Mouse (Mus musculus) liver, adult 2 months (tissue): Measurements from ENCODE around the gene Dnm3. TPM values are rescaled to one million over a fixed set of nuclear protein-coding genes. Genes with fewer than 3 reads are reported as not detected.

Experiments used
- DNase-seq: peaks from one replicate; pipeline ENCODE4 v3.0.0-alpha.2; 2011; ENCODE audit warnings: low read depth, low spot score; ENCODE audit errors: extremely low read depth
- H3K27ac ChIP-seq: fragments of 200-500 bp; replicated peaks from 2 replicates; pipeline ENCODE4 v1.5.1; 2012; ENCODE audit warnings: low read depth, mild to moderate bottlenecking, control low read depth, inconsistent platforms, low read length; ENCODE audit not compliant: insufficient read depth
- H3K27me3 ChIP-seq: fragments of 200-500 bp; 2 replicates; pipeline ENCODE4 v1.6.1; 2012; ENCODE audit warnings: mild to moderate bottlenecking, moderate library complexity, low read length, inconsistent platforms; ENCODE audit not compliant: control insufficient read depth, insufficient read depth
- H3K36me3 ChIP-seq: fragments of 200-500 bp; 2 replicates; pipeline ENCODE4 v1.6.1; 2012; ENCODE audit warnings: low read length, inconsistent platforms; ENCODE audit not compliant: control insufficient read depth, insufficient read depth
- H3K4me1 ChIP-seq: fragments of 200-500 bp; 2 replicates; pipeline ENCODE4 v1.6.1; 2011; ENCODE audit warnings: low read length; ENCODE audit not compliant: control insufficient read depth, insufficient read depth
- H3K4me3 ChIP-seq: fragments of 200-500 bp; 2 replicates; pipeline ENCODE4 v1.5.1; 2011; ENCODE audit warnings: low read depth, mild to moderate bottlenecking, control low read depth, low read length, moderate library complexity; ENCODE audit not compliant: insufficient read depth
- H3K79me2 ChIP-seq: fragments of 200-500 bp; 2 replicates; pipeline ENCODE4 v1.6.1; 2012; ENCODE audit warnings: inconsistent platforms, mild to moderate bottlenecking, low read length, moderate library complexity; ENCODE audit not compliant: control insufficient read depth, insufficient read depth
- H3K9ac ChIP-seq: fragments of 200-500 bp; 2 replicates; pipeline ENCODE4 v1.6.1; 2012; ENCODE audit warnings: low read depth, mild to moderate bottlenecking, control low read depth, inconsistent platforms, low read length
- CTCF ChIP-seq: fragments of 200-500 bp; IDR thresholded peaks from 2 replicates; pipeline ENCODE4 v1.5.1; 2011; ENCODE audit warnings: low read depth, low read length, control low read depth
- POLR2A ChIP-seq: fragments of 200-500 bp; IDR thresholded peaks from 2 replicates; pipeline ENCODE4 v1.6.1; 2011; ENCODE audit warnings: low read length, control low read depth; ENCODE audit not compliant: insufficient read depth; ENCODE audit errors: extremely low read depth
- WGBS: fragments of 180-500 bp; shearing (Covaris S2); methylation state at CpG from one replicate; pipeline ENCODE4 v1.1.7; 2018; 5-methylcytosine and 5-hydroxymethylcytosine counted together
- polyA plus RNA-seq: library from polyadenylated mRNA; depleted of rRNA; stranded (reverse); fragments of >200 nt; gene quantifications from 2 replicates; pipeline ENCODE4 v1.2.3, GENCODE M21; 2012
- total RNA-seq: library from RNA; depleted of rRNA; stranded (reverse); fragments of >200 nt; gene quantifications from 2 replicates; pipeline ENCODE4 v1.2.3, GENCODE M21; 2014

Dnm3 gene
- total and polyA plus RNA-seq, 2 experiments: 0.46 to 0.60 TPM

GRCm38 (mm10) chr1:162076581-162077001 lies 401.2 kb downstream of the Dnm3 start:
- no peak for DNase-seq
- 74% methylated on average over 10 of the region's 10 CpGs for WGBS

GRCm38 (mm10) chr1:162075831-162076230 lies 402.0 kb downstream of the Dnm3 start:
- no peaks in the 10 kb centered on the region for H3K79me2 ChIP-seq
- no peaks in the 10 kb centered on the region for H3K36me3 ChIP-seq
- TF ChIP-seq POLR2A: no peak
- no peak for TF ChIP-seq CTCF

More at GRCm38 (mm10) chr1:162076581-162077001, 401.2 kb downstream of the Dnm3 start:
- Histone ChIP-seq H3K4me1 (no peaks in the 10 kb centered on the region), H3K27me3 (no peaks in the 10 kb centered on the region), H3K9ac (no peak overlapping the region), H3K36me3 (no peaks in the 10 kb centered on the region), H3K79me2 (no peaks in the 10 kb centered on the region), H3K4me3 (no peak overlapping the region), H3K27ac (no peak overlapping the region)
- TF ChIP-seq CTCF (no peak), POLR2A (no peak)

GRCm38 (mm10) chr1:162075416-162075815 lies 402.4 kb downstream of the Dnm3 start:
- H3K9ac ChIP-seq: no peak overlapping the region
- no peak overlapping the region for H3K27ac ChIP-seq
- TF ChIP-seq POLR2A (no peak), CTCF (no peak)
- H3K79me2 ChIP-seq: no peaks in the 10 kb centered on the region
- H3K27me3 ChIP-seq: no peaks in the 10 kb centered on the region
- no peak overlapping the region for H3K4me3 ChIP-seq
- WGBS: 82% methylated on average over 4 of the region's 4 CpGs
- H3K4me1 ChIP-seq: no peaks in the 10 kb centered on the region
- no peak for DNase-seq
- no peaks in the 10 kb centered on the region for H3K36me3 ChIP-seq

More at GRCm38 (mm10) chr1:162075831-162076230, 402.0 kb downstream of the Dnm3 start:
- Histone ChIP-seq H3K9ac (no peak overlapping the region), H3K4me1 (no peaks in the 10 kb centered on the region), H3K27me3 (no peaks in the 10 kb centered on the region), H3K4me3 (no peak overlapping the region), H3K27ac (no peak overlapping the region)
- no peak for DNase-seq
- 93% methylated on average over 10 of the region's 10 CpGs for WGBS

- H3K27ac ChIP-seq: no peak overlapping the region
- no peaks in the 10 kb centered on the region for H3K79me2 ChIP-seq
- no peak overlapping the region for H3K4me3 ChIP-seq
- TF ChIP-seq POLR2A (no peak), CTCF (no peak)
- H3K36me3 ChIP-seq: no peaks in the 10 kb centered on the region
- H3K4me1 ChIP-seq: no peaks in the 10 kb centered on the region
- no peaks in the 10 kb centered on the region for H3K27me3 ChIP-seq
- WGBS: 93% methylated on average over 17 of the region's 17 CpGs
- H3K9ac ChIP-seq: no peak overlapping the region
- no peak for DNase-seq
These were observed 403.0 kb downstream of the Dnm3 start for GRCm38 (mm10) chr1:162074626-162075410.

- Histone ChIP-seq H3K27me3 (no peaks in the 10 kb centered on the region), H3K4me1 (no peaks in the 10 kb centered on the region), H3K9ac (no peak overlapping the region), H3K79me2 (no peaks in the 10 kb centered on the region), H3K36me3 (no peaks in the 10 kb centered on the region), H3K27ac (no peak overlapping the region), H3K4me3 (no peak overlapping the region)
- no peak for DNase-seq
- no peak for TF ChIP-seq CTCF
- no peak for TF ChIP-seq POLR2A
- 88% methylated on average over 7 of the region's 7 CpGs for WGBS
These were observed 404.8 kb downstream of the Dnm3 start for GRCm38 (mm10) chr1:162072917-162073578.
